Mouse (Mus musculus): ENCODE measurements around the gene Zfp941. TPM values are rescaled to one million over a fixed set of nuclear protein-coding genes. Genes with fewer than 3 reads are reported as not detected.

Zfp941 gene
- polyA plus RNA-seq, 1 experiment from 2014 or later, result 0.59 TPM

DNA sequence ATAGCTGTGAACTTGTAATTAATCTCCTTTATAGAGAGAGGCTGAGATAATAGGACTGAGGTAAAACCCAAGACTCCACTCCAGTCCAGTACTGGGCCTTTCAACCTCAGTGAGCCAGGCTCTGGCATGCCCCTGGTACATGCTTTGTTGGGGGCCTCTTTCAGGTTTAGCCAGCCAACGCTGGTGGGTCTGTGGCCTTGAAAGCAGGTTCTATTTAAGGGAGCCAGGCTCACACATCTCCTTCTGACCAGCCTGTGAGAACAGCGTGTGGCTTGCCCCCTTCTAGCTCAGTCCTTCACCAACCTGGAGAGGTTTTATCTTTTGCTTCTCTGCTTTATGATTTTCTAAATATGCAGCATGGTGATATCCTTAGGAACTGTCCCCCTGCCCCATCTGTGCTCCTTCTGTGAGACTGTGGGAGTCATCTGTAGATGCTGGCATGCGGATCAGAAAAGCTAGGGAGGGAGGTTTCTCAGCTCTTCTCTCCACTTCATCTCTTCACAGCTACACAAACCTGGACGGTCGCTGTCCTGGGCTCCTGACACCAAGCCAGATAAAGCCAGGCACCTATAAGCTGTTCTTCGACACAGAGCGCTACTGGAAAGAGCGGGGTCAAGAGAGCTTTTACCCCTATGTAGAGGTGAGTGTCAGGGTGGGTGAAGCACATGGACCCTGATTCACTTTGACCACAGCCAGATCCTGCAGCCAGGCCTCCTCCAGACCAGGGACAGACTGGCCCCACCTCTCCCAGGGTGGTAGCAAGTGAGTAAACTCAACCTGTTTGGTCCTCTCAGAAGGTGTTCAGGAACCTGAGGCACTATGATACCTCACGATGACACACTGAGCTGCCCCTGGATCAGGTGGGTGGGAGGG, 14.5 kb upstream of the Zfp941 start:
- H3K27ac ChIP-seq, result no peak overlapping the region
- H3K27me3 ChIP-seq, result peaks cover 14% of the 10 kb centered on the region; the same call in 1 of the 2 replicates
- peaks cover 8% of the 10 kb centered on the region; the same call in 1 of the 2 replicates for H3K4me1 ChIP-seq
- H3K4me3 ChIP-seq, result no peak overlapping the region
- no peaks in the 10 kb centered on the region for H3K9me3 ChIP-seq
- no peak for ATAC-seq (ENCODE audit: borderline replicate concordance, extremely low read depth, low FRiP score, low TSS enrichment)
- H3K4me2 ChIP-seq, result no peak overlapping the region
- H3K9ac ChIP-seq, result no peak overlapping the region
- 72% methylated on average over 9 of the region's 9 CpGs for WGBS
- no peaks in the 10 kb centered on the region for H3K36me3 ChIP-seq

DNA sequence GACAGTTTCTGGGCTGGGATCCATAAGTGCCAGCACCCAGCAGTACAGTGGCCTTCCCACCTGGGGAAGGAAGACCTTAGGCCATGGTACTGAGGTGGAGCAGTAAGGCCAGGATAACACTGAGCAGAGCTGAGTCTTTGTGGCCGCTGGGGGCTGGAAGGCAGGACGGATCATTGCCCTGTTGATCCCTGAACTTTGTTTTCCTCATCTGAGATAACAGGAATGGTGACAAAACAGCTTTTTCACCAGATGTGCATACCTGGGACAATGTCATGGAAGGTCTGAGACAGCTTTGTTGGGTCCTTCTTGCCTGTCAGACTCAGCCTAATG, 13.7 kb upstream of the Zfp941 start:
- Histone ChIP-seq H3K4me1 (0 out of 2 replicates have a peak, but pooled peaks cover 5% of the 10 kb centered on the region), H3K4me3 (no peak overlapping the region), H3K27ac (no peak overlapping the region), H3K9me3 (no peaks in the 10 kb centered on the region), H3K36me3 (no peaks in the 10 kb centered on the region), H3K9ac (no peak overlapping the region), H3K4me2 (peak overlapping the region; percentile 41), H3K27me3 (peaks cover 7% of the 10 kb centered on the region; the same call in 1 of the 2 replicates)
- ATAC-seq (ENCODE audit: borderline replicate concordance, extremely low read depth, low FRiP score, low TSS enrichment), result no peak
- WGBS, result 68% methylated on average over 2 of the region's 2 CpGs

DNA sequence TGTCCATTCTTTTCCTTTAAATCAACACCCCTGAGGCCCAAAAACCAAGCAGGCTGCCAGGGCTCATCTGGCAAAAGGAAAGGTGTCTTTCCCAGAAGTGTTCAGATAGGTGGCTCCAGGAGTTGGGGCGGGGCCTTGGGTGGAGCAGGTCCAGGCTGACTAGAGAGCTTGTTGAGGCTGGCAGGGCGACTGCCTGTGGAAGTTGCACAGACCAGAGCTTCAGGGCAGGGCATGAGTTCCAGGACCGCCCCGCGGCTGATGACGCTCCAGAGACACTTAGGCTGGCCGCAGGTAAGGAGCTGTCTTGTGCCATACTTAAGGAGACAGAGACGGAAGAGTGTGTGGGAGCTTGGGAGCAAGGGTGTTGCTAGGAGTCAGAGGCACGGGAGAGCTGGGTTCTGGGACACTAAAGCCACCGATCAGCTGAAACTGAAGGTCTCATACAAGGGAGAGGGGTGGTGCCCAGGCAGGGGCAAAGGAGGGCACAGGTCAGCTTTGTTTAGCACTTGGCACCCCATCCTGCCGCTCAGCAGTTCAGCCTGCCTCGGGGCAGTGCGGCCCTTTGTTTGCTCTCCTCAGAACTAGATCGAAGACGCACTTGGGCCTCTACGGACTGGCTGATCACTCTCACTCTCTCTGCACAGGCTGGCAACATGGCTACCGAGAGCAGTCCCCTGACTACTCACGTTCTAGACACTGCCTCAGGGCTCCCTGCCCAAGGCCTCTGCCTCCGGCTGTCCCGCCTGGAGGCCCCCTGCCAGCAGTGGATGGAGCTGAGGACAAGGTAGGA, 13.2 kb upstream of the Zfp941 start, which contains the start of gene Urah:
Urah (plus strand) TSS at position 51 of the 790 bp plus-strand sequence.
- H3K27me3 ChIP-seq, result peaks cover 2% of the 10 kb centered on the region; the same call in 1 of the 2 replicates
- no peaks in the 10 kb centered on the region for H3K36me3 ChIP-seq
- ATAC-seq (ENCODE audit: borderline replicate concordance, extremely low read depth, low FRiP score, low TSS enrichment), result peak; percentile 44; the same call in 1 of the 2 replicates
- no peaks in the 10 kb centered on the region for H3K9me3 ChIP-seq
- H3K4me3 ChIP-seq, result no peak within 1 kb of the TSS
- 0 out of 2 replicates have a peak, but pooled peaks cover 5% of the 10 kb centered on the region for H3K4me1 ChIP-seq
- no peak within 1 kb of the TSS; the same call in 1 of the 2 replicates for H3K9ac ChIP-seq
- H3K27ac ChIP-seq, result no peak within 1 kb of the TSS
- WGBS, result 34% methylated on average over 20 of the region's 20 CpGs
- peak within 1 kb of the TSS; percentile 41 for H3K4me2 ChIP-seq

DNA sequence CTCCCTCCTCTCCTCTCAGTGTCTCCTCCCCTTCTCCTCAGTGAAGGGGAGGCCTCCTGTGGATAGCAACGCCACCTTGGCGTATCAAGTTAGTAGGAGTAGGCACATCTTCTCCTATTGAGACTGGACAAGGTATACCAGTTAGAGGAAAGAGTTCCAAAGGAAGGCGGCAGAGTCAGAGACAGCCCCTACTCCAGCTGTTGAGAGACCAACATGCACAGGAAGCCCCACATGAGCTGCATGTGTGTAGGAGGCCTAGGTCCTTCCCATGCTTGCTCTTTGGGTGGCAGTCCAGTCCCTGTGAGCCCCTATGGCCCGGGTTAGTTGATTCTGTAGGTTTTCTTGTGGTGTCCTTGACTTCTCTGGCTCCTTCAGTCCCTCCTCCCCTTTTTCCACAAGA, 11.4 kb upstream of the Zfp941 start:
- 67% methylated on average over 4 of the region's 4 CpGs for WGBS
- Histone ChIP-seq H3K4me1 (0 out of 2 replicates have a peak, but pooled peaks cover 5% of the 10 kb centered on the region), H3K4me2 (no peak overlapping the region), H3K9me3 (no peaks in the 10 kb centered on the region), H3K4me3 (no peak overlapping the region), H3K9ac (no peak overlapping the region), H3K27ac (no peak overlapping the region), H3K36me3 (no peaks in the 10 kb centered on the region), H3K27me3 (no peaks in the 10 kb centered on the region)
- no peak for ATAC-seq (ENCODE audit: borderline replicate concordance, extremely low read depth, low FRiP score, low TSS enrichment)

DNA sequence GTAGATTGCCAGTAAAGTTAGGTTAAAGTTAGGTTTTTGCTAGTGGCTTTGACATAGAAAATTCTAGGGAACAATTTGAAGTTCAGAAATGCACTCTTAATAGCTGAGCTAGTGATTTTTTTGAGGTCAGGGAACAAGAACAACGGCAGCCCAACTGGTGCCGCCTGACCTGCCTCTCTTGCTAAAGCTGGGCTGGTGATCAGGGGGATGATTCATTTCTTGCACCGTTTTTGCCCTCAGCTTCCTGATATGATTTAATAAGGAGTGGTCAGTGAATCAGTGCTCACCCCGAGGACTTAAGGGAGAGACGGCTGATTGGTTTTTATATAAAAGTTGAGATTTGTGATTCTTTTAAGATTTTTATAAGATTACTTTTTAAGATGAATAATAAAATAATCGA, 9.5 kb upstream of the Zfp941 start:
- Histone ChIP-seq H3K9ac (no peak overlapping the region), H3K4me1 (0 out of 2 replicates have a peak, but pooled peaks cover 5% of the 10 kb centered on the region), H3K27ac (no peak overlapping the region), H3K9me3 (no peaks in the 10 kb centered on the region), H3K27me3 (no peaks in the 10 kb centered on the region), H3K36me3 (no peaks in the 10 kb centered on the region), H3K4me2 (no peak overlapping the region), H3K4me3 (no peak overlapping the region)
- ATAC-seq (ENCODE audit: borderline replicate concordance, extremely low read depth, low FRiP score, low TSS enrichment), result no peak
- WGBS, result 58% methylated on average over 6 of the region's 6 CpGs

DNA sequence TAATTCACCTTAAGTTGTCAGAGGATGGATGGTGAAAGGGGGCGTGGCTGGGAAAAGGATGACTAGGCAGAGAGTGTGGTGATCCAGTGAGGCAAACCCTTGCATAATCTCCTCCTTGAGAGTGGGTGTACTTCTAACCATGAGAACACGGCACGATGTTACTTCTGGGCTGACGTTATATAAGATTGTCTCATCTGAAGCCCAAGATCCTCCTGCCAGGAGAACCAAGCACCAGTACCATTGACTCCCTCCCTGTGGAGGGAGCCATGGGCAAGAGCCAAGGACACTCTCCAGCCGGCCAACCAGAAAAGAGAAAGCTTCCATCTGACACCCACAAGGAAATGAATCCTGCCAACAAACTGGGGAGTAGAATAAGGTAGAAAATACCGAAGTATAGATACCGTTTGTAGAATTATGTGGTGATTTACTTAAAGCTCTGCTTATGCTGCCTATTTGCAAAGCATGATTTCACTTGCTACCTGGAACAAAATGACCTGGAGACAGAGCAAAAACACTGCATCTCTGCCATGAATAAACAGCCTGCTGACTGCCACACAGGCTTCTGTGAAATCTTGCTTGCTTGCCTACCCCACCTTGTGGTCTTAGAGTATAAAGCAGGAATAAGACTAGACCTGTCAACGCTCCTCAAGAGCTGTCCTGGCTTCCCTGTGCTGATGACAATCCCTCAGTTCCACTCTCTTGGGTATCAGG, 6.3 kb upstream of the Zfp941 start:
- no peak overlapping the region for H3K27ac ChIP-seq
- no peaks in the 10 kb centered on the region for H3K27me3 ChIP-seq
- H3K4me2 ChIP-seq, result no peak overlapping the region
- WGBS, result 17% methylated on average over 8 of the region's 8 CpGs
- no peaks in the 10 kb centered on the region for H3K36me3 ChIP-seq
- H3K9me3 ChIP-seq, result no peaks in the 10 kb centered on the region
- H3K4me1 ChIP-seq, result no peaks in the 10 kb centered on the region
- ATAC-seq (ENCODE audit: borderline replicate concordance, extremely low read depth, low FRiP score, low TSS enrichment), result no peak
- no peak overlapping the region for H3K4me3 ChIP-seq
- no peak overlapping the region for H3K9ac ChIP-seq

DNA sequence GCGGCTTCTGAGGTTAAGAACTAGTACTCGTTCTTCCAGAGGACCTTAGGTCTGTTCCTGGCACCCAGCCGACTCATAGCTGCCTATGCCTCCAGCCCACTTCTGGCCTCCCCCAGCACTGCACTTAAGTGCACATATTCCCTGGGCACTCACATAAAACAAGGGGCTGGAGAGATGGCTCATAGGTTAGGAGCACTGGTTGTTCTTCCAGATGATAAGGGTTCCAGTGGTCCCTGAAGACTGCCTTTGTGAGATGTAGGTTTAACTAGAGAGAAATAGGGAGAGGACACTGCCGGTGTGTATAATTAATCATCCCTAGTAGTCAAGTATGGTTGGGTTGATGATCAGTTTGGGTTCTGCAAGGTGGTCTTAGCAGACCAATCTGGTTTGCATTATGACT, 753 bp upstream of the Zfp941 start:
- Histone ChIP-seq H3K27ac (no peak overlapping the region), H3K4me1 (peaks cover 6% of the 10 kb centered on the region), H3K36me3 (no peaks in the 10 kb centered on the region), H3K9me3 (no peaks in the 10 kb centered on the region), H3K4me2 (no peak overlapping the region), H3K4me3 (no peak overlapping the region), H3K27me3 (no peaks in the 10 kb centered on the region), H3K9ac (no peak overlapping the region)
- WGBS, result 84% methylated on average over 4 of the region's 4 CpGs
- ATAC-seq (ENCODE audit: borderline replicate concordance, extremely low read depth, low FRiP score, low TSS enrichment), result no peak

DNA sequence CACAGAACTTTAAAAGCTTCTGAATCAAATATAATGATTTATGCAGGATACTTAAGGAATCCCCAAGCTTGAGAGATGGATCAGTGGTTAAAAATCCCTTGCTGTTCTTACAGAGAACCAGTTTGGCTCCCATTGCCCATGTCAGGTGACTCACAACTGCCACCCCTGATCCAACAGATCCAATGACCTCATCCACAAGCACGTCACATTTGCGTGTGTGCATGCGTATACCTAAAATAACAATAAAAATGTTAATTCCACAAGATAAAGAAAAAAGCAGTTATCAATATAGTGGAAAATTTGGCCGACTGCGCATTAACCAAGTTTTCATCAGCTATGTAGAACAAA, 699 bp downstream of the Zfp941 start:
- Histone ChIP-seq H3K27ac (no peak overlapping the region), H3K27me3 (no peaks in the 10 kb centered on the region), H3K4me2 (peak overlapping the region; percentile 67), H3K9ac (no peak overlapping the region), H3K36me3 (no peaks in the 10 kb centered on the region), H3K9me3 (no peaks in the 10 kb centered on the region), H3K4me3 (peak overlapping the region; percentile 40), H3K4me1 (peaks cover 6% of the 10 kb centered on the region)
- no peak for ATAC-seq (ENCODE audit: borderline replicate concordance, extremely low read depth, low FRiP score, low TSS enrichment)
- 52% methylated on average over 5 of the region's 5 CpGs for WGBS

DNA sequence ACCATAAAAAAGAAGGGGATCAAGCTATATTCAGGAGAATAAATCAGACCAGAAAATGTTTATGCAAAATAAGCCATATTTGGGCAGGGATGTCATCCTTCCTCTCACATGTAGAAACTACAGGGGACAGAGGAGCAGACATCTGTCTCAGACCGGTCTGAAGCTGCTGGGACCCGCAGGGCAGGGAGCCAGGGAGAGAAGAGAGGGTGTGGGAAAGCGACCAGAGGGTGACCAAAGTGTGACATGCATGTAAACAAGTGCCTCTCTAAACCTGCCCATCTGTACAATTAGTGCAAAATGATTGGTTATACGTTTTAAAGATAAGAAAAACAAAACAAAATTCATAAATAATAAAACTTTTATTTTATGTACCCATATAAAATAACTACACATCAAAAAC, 1.8 kb downstream of the Zfp941 start:
- Histone ChIP-seq H3K9ac (no peak overlapping the region), H3K27me3 (no peaks in the 10 kb centered on the region), H3K4me3 (no peak overlapping the region), H3K36me3 (no peaks in the 10 kb centered on the region), H3K27ac (no peak overlapping the region), H3K9me3 (no peaks in the 10 kb centered on the region), H3K4me2 (no peak overlapping the region), H3K4me1 (peaks cover 6% of the 10 kb centered on the region)
- ATAC-seq (ENCODE audit: borderline replicate concordance, extremely low read depth, low FRiP score, low TSS enrichment), result no peak
- 43% methylated on average over 4 of the region's 4 CpGs for WGBS

DNA sequence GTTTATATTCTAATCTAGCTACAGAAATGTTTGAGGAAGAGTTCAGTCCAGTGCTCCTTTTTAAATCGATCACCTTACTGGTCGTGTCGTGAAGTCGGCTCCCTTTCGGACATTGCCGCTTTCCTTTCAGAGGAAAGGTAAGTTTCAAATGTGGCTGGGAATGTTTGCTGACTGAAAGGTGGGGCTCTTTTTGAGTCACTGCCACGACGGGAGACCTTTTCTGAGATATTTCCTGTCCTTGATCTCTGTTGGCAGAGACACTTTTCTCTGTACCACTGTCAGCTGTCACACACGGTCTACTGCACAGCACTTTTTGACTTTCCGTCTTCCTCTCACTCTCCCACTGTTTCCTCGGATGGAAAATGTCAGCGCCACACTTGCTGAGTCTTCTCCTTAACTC, 9.1 kb downstream of the Zfp941 start:
- H3K27me3 ChIP-seq, result no peaks in the 10 kb centered on the region
- no peaks in the 10 kb centered on the region for H3K9me3 ChIP-seq
- H3K4me3 ChIP-seq, result no peak overlapping the region
- no peak for ATAC-seq (ENCODE audit: borderline replicate concordance, extremely low read depth, low FRiP score, low TSS enrichment)
- H3K9ac ChIP-seq, result no peak overlapping the region
- H3K27ac ChIP-seq, result no peak overlapping the region
- no peaks in the 10 kb centered on the region for H3K4me1 ChIP-seq
- H3K4me2 ChIP-seq, result no peak overlapping the region
- 82% methylated on average over 12 of the region's 12 CpGs for WGBS
- no peaks in the 10 kb centered on the region for H3K36me3 ChIP-seq

DNA sequence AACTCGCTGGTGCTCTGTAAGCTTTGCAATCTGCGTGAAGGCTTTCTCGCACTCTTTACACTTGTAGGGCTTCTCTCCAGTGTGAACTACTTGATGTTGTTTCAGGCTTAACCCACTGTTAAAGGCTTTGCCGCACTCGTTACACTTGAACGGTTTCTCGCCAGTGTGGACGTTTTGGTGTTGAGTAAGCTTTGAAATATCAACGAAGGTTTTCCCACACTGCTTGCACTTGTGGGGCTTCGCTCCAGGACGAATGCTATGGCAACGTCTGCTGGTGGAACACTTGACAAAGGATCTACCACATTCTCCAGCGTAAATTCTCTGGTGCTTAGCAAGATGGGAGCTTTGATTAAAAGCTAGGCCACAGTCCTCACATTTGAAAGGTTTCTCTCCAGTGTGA, 10.3 kb downstream of the Zfp941 start:
- H3K9ac ChIP-seq, result no peak overlapping the region
- ATAC-seq (ENCODE audit: borderline replicate concordance, extremely low read depth, low FRiP score, low TSS enrichment), result no peak
- H3K27me3 ChIP-seq, result no peaks in the 10 kb centered on the region
- H3K4me3 ChIP-seq, result no peak overlapping the region
- no peaks in the 10 kb centered on the region for H3K4me1 ChIP-seq
- H3K27ac ChIP-seq, result no peak overlapping the region
- no peak overlapping the region for H3K4me2 ChIP-seq
- no peaks in the 10 kb centered on the region for H3K9me3 ChIP-seq
- WGBS, result 78% methylated on average over 13 of the region's 13 CpGs
- H3K36me3 ChIP-seq, result no peaks in the 10 kb centered on the region

Data from lung, embryonic 15.5 days (tissue).